Mouse (Mus musculus) CH12.LX (cell line): ENCODE data around the gene Lmod2. TPM values are rescaled to one million over a fixed set of nuclear protein-coding genes. Genes with fewer than 3 reads are reported as not detected.

Experiments
- DNase-seq: peaks from one replicate; pipeline ENCODE4 v3.0.0-alpha.2; 2013; ENCODE audit errors: extremely low read depth
- H3K27ac ChIP-seq: 2 replicates; pipeline ENCODE4 v1.5.1; 2012; ENCODE audit warnings: low read depth, mild to moderate bottlenecking, control low read depth, moderate library complexity; ENCODE audit not compliant: insufficient read depth
- H3K27me3 ChIP-seq: replicated peaks from 2 replicates; pipeline ENCODE3; 2012; ENCODE audit warnings: inconsistent platforms
- H3K36me3 ChIP-seq, 2 experiments: replicated peaks in 1 of 2; 2 replicates each; pipeline versions ENCODE3 to v1.6.1; 2012; ENCODE audit warnings: inconsistent platforms in 1 of 2, low read length in 1 of 2, mild to moderate bottlenecking in 1 of 2, mixed read lengths in 1 of 2, moderate library complexity in 1 of 2; ENCODE audit not compliant: control insufficient read depth in 1 of 2, insufficient read depth in 1 of 2
- H3K4me1 ChIP-seq, 2 experiments: 2 replicates each; pipeline ENCODE4 v1.6.1; 2012; ENCODE audit warnings: inconsistent platforms in 1 of 2, moderate library complexity in 1 of 2; ENCODE audit not compliant: insufficient read depth in 2 of 2, control insufficient read depth in 1 of 2
- H3K4me2 ChIP-seq: 2 replicates; pipeline ENCODE4 v1.6.1; 2012; ENCODE audit warnings: low read depth, mild to moderate bottlenecking, control low read depth; ENCODE audit not compliant: poor library complexity, insufficient read depth, severe bottlenecking
- H3K4me3 ChIP-seq, 3 experiments: fragments of 150-350 bp in 1 of 3; sonication (generic) in 1 of 3; replicated peaks in 1 of 3; 2 replicates each; pipeline versions ENCODE3 to v1.5.1; 2011 to 2012; ENCODE audit warnings: low read depth in 2 of 3, low read length in 2 of 3, mild to moderate bottlenecking in 2 of 3, moderate library complexity in 2 of 3, control low read depth in 1 of 3, improper control_type of control experiment in 1 of 3, inconsistent platforms in 1 of 3, mixed read lengths in 1 of 3; ENCODE audit not compliant: poor library complexity in 1 of 3
- H3K79me2 ChIP-seq: replicated peaks from 2 replicates; pipeline ENCODE4 v1.6.1; 2012; ENCODE audit warnings: mild to moderate bottlenecking, moderate library complexity; ENCODE audit not compliant: control insufficient read depth, poor library complexity, insufficient read depth, severe bottlenecking; ENCODE audit errors: extremely low read depth
- H3K9ac ChIP-seq: 2 replicates; pipeline ENCODE4 v1.6.1; 2012; ENCODE audit warnings: low read depth, mild to moderate bottlenecking, control low read depth, moderate library complexity; ENCODE audit not compliant: insufficient read depth
- H3K9me3 ChIP-seq: replicated peaks from 2 replicates; pipeline ENCODE3; 2012; ENCODE audit warnings: low read length, inconsistent platforms, mixed read lengths
- CHD2 ChIP-seq: IDR thresholded peaks from 2 replicates; pipeline ENCODE4 v1.6.1; 2011; ENCODE audit warnings: low read length, improper control_type of control experiment
- CTCF ChIP-seq, 2 experiments: IDR thresholded peaks in 1 of 2; conservative IDR thresholded peaks in 1 of 2; 2 replicates each; pipeline ENCODE4 v1.5.1; 2011 to 2012; ENCODE audit warnings: low read depth in 2 of 2, low read length in 2 of 2, improper control_type of control experiment in 1 of 2, inconsistent platforms in 1 of 2, mild to moderate bottlenecking in 1 of 2, moderate library complexity in 1 of 2
- ELF1 ChIP-seq: IDR thresholded peaks from 2 replicates; pipeline ENCODE4 v1.6.1; 2014; ENCODE audit warnings: low read depth, mild to moderate bottlenecking, inconsistent platforms, low read length, improper control_type of control experiment
- EP300 ChIP-seq: IDR thresholded peaks from 2 replicates; pipeline ENCODE4 v1.6.1; 2011; ENCODE audit warnings: low read length, improper control_type of control experiment
- HCFC1 ChIP-seq: IDR thresholded peaks from 2 replicates; pipeline ENCODE4 v1.6.1; 2012; ENCODE audit warnings: low read depth, mild to moderate bottlenecking, inconsistent platforms, low read length, improper control_type of control experiment
- KAT2A ChIP-seq: IDR thresholded peaks from 2 replicates; pipeline ENCODE4 v1.6.1; 2012; ENCODE audit warnings: low read length, improper control_type of control experiment, inconsistent platforms; ENCODE audit not compliant: insufficient replicate concordance
- MAFK ChIP-seq: IDR thresholded peaks from 2 replicates; pipeline ENCODE4 v1.6.1; 2011; ENCODE audit warnings: low read length, improper control_type of control experiment; ENCODE audit not compliant: insufficient replicate concordance
- MAX ChIP-seq: IDR thresholded peaks from 2 replicates; pipeline ENCODE4 v1.6.1; 2011; ENCODE audit warnings: low read length, improper control_type of control experiment
- MAZ ChIP-seq: IDR thresholded peaks from 2 replicates; pipeline ENCODE4 v1.6.1; 2012; ENCODE audit warnings: low read depth, mild to moderate bottlenecking, inconsistent platforms, low read length, improper control_type of control experiment, moderate library complexity
- MEF2A ChIP-seq: IDR thresholded peaks from 2 replicates; pipeline ENCODE4 v1.6.1; 2014; ENCODE audit warnings: low read depth, mild to moderate bottlenecking, inconsistent platforms, low read length, improper control_type of control experiment, borderline replicate concordance
- MXI1 ChIP-seq: IDR thresholded peaks from 2 replicates; pipeline ENCODE4 v1.6.1; 2011; ENCODE audit warnings: mild to moderate bottlenecking, low read depth, low read length, improper control_type of control experiment
- MYC ChIP-seq: IDR thresholded peaks from 2 replicates; pipeline ENCODE4 v1.6.1; 2011; ENCODE audit warnings: low read depth, mild to moderate bottlenecking, improper control_type of control experiment, low read length
- NELFE ChIP-seq: IDR thresholded peaks from 2 replicates; pipeline ENCODE4 v1.6.1; 2011; ENCODE audit warnings: low read depth, low read length, improper control_type of control experiment
- POLR2A ChIP-seq: IDR thresholded peaks from 2 replicates; pipeline ENCODE4 v1.6.1; 2011; ENCODE audit warnings: low read depth, mild to moderate bottlenecking, improper control_type of control experiment, low read length
- POLR2AphosphoS2 ChIP-seq: IDR thresholded peaks from 2 replicates; pipeline ENCODE4 v1.6.1; 2011; ENCODE audit warnings: low read depth, low read length, improper control_type of control experiment
- RCOR1 ChIP-seq: conservative IDR thresholded peaks from 2 replicates; pipeline ENCODE4 v1.6.1; 2012; ENCODE audit warnings: low read depth, mild to moderate bottlenecking, inconsistent platforms, low read length, improper control_type of control experiment
- SIN3A ChIP-seq: IDR thresholded peaks from 2 replicates; pipeline ENCODE4 v1.6.1; 2012; ENCODE audit warnings: low read length, improper control_type of control experiment, inconsistent platforms
- SMC3 ChIP-seq: IDR thresholded peaks from 2 replicates; pipeline ENCODE4 v1.6.1; 2011; ENCODE audit warnings: low read depth, low read length, improper control_type of control experiment
- TBP ChIP-seq: conservative IDR thresholded peaks from 2 replicates; pipeline ENCODE4 v1.6.1; 2011; ENCODE audit warnings: low read depth, low read length, improper control_type of control experiment
- TCF12 ChIP-seq: IDR thresholded peaks from 2 replicates; pipeline ENCODE4 v1.6.1; 2014; ENCODE audit warnings: low read depth, mild to moderate bottlenecking, inconsistent platforms, low read length, improper control_type of control experiment
- UBTF ChIP-seq: IDR thresholded peaks from 2 replicates; pipeline ENCODE4 v1.6.1; 2012; ENCODE audit warnings: low read depth, mild to moderate bottlenecking, inconsistent platforms, low read length, improper control_type of control experiment, moderate library complexity
- USF1 ChIP-seq: IDR thresholded peaks from 2 replicates; pipeline ENCODE4 v1.6.1; 2014; ENCODE audit warnings: low read depth, mild to moderate bottlenecking, inconsistent platforms, low read length, improper control_type of control experiment
- USF2 ChIP-seq: conservative IDR thresholded peaks from 2 replicates; pipeline ENCODE4 v1.6.1; 2011; ENCODE audit warnings: low read depth, low read length, improper control_type of control experiment
- ZKSCAN1 ChIP-seq: IDR thresholded peaks from 2 replicates; pipeline ENCODE4 v1.6.1; 2012; ENCODE audit warnings: low read depth, inconsistent platforms, low read length, improper control_type of control experiment, borderline replicate concordance
- ZMIZ1 ChIP-seq: IDR thresholded peaks from 2 replicates; pipeline ENCODE4 v1.6.1; 2012; ENCODE audit warnings: low read depth, mild to moderate bottlenecking, inconsistent platforms, low read length, improper control_type of control experiment
- ZNF384 ChIP-seq: IDR thresholded peaks from 2 replicates; pipeline ENCODE4 v1.6.1; 2012; ENCODE audit warnings: low read depth, low read length, improper control_type of control experiment, inconsistent platforms
- dilution Hi-C: fragments of 300-500 bp; cut with MboI; formaldehyde crosslinking; loops from 2 replicates; pipeline ENCODE4 v1.14.3; 2020; ENCODE audit warnings: low sequenced_read_pairs; ENCODE audit not compliant: extremely low pct_unique_long_range_greater_than_20kb, extremely low pct_ligation_motif_present
- in situ Hi-C: fragments of 300-500 bp; cut with MboI; formaldehyde crosslinking; loops from 3 replicates; pipeline ENCODE4 v1.14.3; 2019; ENCODE audit warnings: low sequenced_read_pairs, low pct_ligation_motif_present, low pct_unique_long_range_greater_than_20kb, mixed read lengths
- polyA plus RNA-seq: library from polyadenylated mRNA; unstranded; fragments of >175 nt; gene quantifications from 2 replicates; pipeline ENCODE4 v1.2.1, GENCODE M21; 2012; ENCODE audit warnings: low read depth; ENCODE audit not compliant: insufficient read length
- total RNA-seq, 2 experiments: library from RNA; depleted of rRNA; stranded (reverse); fragments of 300-350 nt in 1 of 2; fragments of >200 nt in 1 of 2; gene quantifications; 2 replicates each; pipeline ENCODE4 v1.2.3; 2012 to 2014

The Lmod2 gene
- total and polyA plus RNA-seq, 3 experiments, result not detected

DNA sequence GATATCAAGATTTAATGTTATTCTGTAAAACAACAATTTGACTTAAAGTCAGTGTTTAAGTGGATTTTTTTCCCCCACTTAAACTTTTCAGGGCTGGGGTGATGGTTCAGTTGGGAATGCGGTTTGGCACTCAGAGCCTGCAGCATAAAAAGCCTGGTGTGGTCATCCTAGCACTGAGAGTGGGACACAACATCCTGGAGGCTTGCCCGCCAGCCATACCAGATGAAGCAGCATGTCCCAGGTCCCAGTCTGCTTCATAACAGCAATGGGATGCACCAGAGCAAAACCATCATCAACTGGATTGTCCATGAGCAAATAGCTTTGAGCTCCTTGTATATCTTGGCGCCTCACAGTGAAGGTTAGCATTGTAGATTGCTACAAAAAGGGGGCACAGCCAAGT, 11.1 kb downstream of the Lmod2 start:
- H3K36me3 ChIP-seq, result peaks cover 0 to 13% of the 10 kb centered on the region in 2 experiments
- H3K9ac ChIP-seq, result no peak overlapping the region
- H3K9me3 ChIP-seq, result no peaks in the 10 kb centered on the region
- no peak for TF ChIP-seq TCF12
- no peak for TF ChIP-seq MAFK
- no peak for TF ChIP-seq ZKSCAN1
- no peak for TF ChIP-seq MXI1
- TF ChIP-seq SMC3, result no peak
- no peak for TF ChIP-seq CTCF (conservative IDR thresholded peaks at IDR 0.05 in 1 of 2, IDR thresholded peaks at IDR 0.05 in 1 of 2; ENCODE audit: low read depth in 2 of 2, low read length in 2 of 2)
- TF ChIP-seq POLR2AphosphoS2, result no peak
- TF ChIP-seq RCOR1, result no peak
- TF ChIP-seq UBTF, result no peak
- no peak for TF ChIP-seq USF2
- TF ChIP-seq MYC, result no peak
- TF ChIP-seq USF1, result no peak
- TF ChIP-seq ZNF384, result no peak
- TF ChIP-seq POLR2A, result no peak
- TF ChIP-seq CHD2, result no peak
- TF ChIP-seq NELFE, result no peak
- TF ChIP-seq EP300, result no peak
- H3K27me3 ChIP-seq, result no peaks in the 10 kb centered on the region
- H3K79me2 ChIP-seq, result no peaks in the 10 kb centered on the region
- DNase-seq, result no peak
- peaks cover 4 to 22% of the 10 kb centered on the region in 2 experiments for H3K4me1 ChIP-seq
- no peak overlapping the region for H3K4me2 ChIP-seq
- H3K4me3 ChIP-seq, result no peak overlapping the region
- in situ Hi-C loops, result no loop called here
- H3K27ac ChIP-seq, result no peak overlapping the region
- dilution Hi-C loops, result no loop called here

DNA sequence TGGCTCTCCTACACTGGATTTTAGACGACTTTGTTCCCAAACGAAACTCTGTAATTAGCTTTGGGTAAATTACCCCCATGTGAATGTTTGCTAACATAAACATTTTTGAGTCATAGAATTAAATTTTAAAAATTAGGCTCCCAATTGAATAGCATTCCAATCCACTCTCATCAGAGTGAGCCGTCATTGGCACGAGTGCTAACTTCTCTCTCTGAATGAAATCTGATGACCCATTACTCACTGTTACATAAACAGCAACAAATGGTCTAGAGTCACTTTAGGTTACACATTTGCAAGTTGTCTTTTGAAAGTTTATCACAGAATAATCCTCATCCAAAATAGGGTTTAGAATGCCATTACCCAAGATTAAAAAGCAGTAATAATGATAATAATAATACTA, 12.0 kb downstream of the Lmod2 start:
- dilution Hi-C loops (no loop called here), in situ Hi-C loops (no loop called here)
- Histone ChIP-seq H3K79me2 (no peaks in the 10 kb centered on the region), H3K36me3 (peaks cover 2 to 19% of the 10 kb centered on the region in 2 experiments), H3K27ac (no peak overlapping the region), H3K9me3 (no peaks in the 10 kb centered on the region), H3K27me3 (no peaks in the 10 kb centered on the region), H3K9ac (no peak overlapping the region), H3K4me3 (no peak overlapping the region), H3K4me1 (peaks cover 4 to 22% of the 10 kb centered on the region in 2 experiments), H3K4me2 (no peak overlapping the region)
- TF ChIP-seq CTCF (conservative IDR thresholded peaks at IDR 0.05 in 1 of 2, IDR thresholded peaks at IDR 0.05 in 1 of 2; ENCODE audit: low read depth in 2 of 2, low read length in 2 of 2) (no peak), ELF1 (no peak), USF2 (no peak), MAX (no peak), ZNF384 (no peak), TBP (no peak), SMC3 (no peak), MYC (no peak), KAT2A (no peak), MEF2A (no peak), SIN3A (no peak), MAZ (no peak), RCOR1 (no peak), HCFC1 (no peak), ZMIZ1 (no peak), MXI1 (no peak)
- DNase-seq, result no peak
